Mouse (Mus musculus) megakaryocyte, embryonic 14.5 days (primary cell): Measurements from ENCODE around the gene Acpp.

ENCODE experiments used
- FLI1 ChIP-seq: IDR thresholded peaks from 2 replicates; pipeline ENCODE4 v1.6.1; 2012; ENCODE audit warnings: low read length, inconsistent platforms, mixed read lengths
- GATA1 ChIP-seq: IDR thresholded peaks from 3 replicates; pipeline ENCODE4 v1.6.1; 2012; ENCODE audit warnings: mixed read lengths, low read length, inconsistent platforms, borderline replicate concordance

DNA sequence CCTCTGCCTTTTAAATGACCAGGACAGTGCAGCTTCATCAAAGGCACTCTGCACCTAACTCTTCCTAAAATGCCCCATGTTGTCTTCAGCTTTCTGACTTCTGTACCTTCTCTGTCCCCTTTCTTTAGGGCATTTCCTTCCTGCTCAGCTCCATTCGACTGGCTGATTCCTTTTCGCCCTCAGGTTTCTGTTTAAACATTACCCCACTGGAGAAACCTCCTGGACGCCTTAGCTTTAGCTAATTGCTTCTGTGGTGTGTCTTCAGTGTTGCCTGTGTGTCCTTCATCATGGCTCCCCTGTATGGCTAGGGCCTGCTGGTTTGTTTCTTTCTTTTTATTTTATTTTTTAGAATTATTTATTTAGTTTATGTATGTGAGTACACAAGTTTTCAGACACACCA is 40.5 kb downstream of the Acpp start:
- TF ChIP-seq GATA1: no peak
- no peak for TF ChIP-seq FLI1
